Mouse (Mus musculus): ENCODE measurements at regions not wholly inside any gene's neighbourhood (a gene's known extent, or its start where the extent isn't known, plus 50 kb on each side); places are given as distances from the start of the nearest gene placed in this dataset.

GRCm38 (mm10) chr3:101163160-101163990 is 53.3 kb upstream of the Ptgfrn start:
- Histone ChIP-seq H3K9ac (replicated peaks; ENCODE audit: low read length) (0 out of 2 replicates have a peak overlapping the region, but pooled peaks have one; percentile 17), H3K4me3 (ENCODE audit: low read length) (no peak overlapping the region), H3K27ac (no peak overlapping the region), H3K4me2 (ENCODE audit: low read depth, low read length) (0 out of 2 replicates have a peak overlapping the region, but pooled peaks have one; percentile 39), H3K9me3 (ENCODE audit: low read length) (no peaks in the 10 kb centered on the region), H3K4me1 (ENCODE audit: insufficient read depth, low read length) (peaks cover 14% of the 10 kb centered on the region; the same call in 1 of the 2 replicates), H3K27me3 (ENCODE audit: insufficient read depth, low read length) (no peaks in the 10 kb centered on the region), H3K36me3 (ENCODE audit: insufficient read depth, low read length) (no peaks in the 10 kb centered on the region)
- 43% methylated on average over 16 of the region's 16 CpGs for WGBS
- DNase-seq (ENCODE audit: low spot score) (peak; percentile 58), ATAC-seq (peak; percentile 47)
- TF ChIP-seq CTCF (IDR thresholded peaks at IDR 0.05; ENCODE audit: low read depth) = peak; percentile 42

DNA sequence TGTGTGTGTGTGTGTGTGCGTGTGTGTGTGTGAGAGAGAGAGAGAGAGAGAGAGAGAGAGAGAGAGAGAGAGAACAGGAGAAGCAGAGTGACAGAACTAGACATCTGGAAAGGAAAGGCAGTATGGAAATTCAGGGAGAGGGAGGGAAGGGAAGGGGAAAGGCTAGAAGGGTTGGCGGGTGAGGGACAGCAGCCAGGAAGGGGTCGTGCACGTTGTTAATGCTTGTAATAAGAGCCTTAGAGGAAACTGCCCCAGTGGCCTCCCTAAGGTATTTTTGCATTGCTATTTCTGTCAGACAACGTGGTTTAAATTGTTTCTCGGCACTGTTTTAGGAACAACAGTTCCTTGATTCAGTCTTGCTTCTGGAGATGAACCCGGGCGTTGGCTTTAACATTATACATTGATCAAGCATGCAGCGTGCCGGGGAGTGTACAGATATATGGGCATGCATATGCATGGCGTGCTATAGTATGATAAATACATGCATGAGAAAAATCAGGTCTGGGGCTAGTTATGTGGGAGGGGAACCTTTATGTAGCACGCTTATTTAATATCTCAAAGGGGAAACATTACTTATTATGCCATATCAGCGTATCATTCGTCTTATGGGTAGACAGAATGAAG is 52.6 kb upstream of the Ptgfrn start:
- H3K9me3 ChIP-seq (ENCODE audit: low read length) = no peaks in the 10 kb centered on the region
- no peaks in the 10 kb centered on the region for H3K27me3 ChIP-seq (ENCODE audit: insufficient read depth, low read length)
- peak; percentile 33 for DNase-seq (ENCODE audit: low spot score)
- TF ChIP-seq CTCF (IDR thresholded peaks at IDR 0.05; ENCODE audit: low read depth) = no peak
- H3K4me2 ChIP-seq (ENCODE audit: low read depth, low read length) = peak overlapping the region; percentile 39
- peak overlapping the region; percentile 49; the same call in 1 of the 2 replicates for H3K27ac ChIP-seq
- H3K4me3 ChIP-seq (ENCODE audit: low read length) = no peak overlapping the region
- no peaks in the 10 kb centered on the region for H3K36me3 ChIP-seq (ENCODE audit: insufficient read depth, low read length)
- ATAC-seq = peak; percentile 12; the same call in 1 of the 2 replicates
- WGBS = 31% methylated on average over 14 of the region's 14 CpGs
- 0 out of 2 replicates have a peak overlapping the region, but pooled peaks have one; percentile 17 for H3K9ac ChIP-seq (replicated peaks; ENCODE audit: low read length)
- H3K4me1 ChIP-seq (ENCODE audit: insufficient read depth, low read length) = peaks cover 14% of the 10 kb centered on the region; the same call in 1 of the 2 replicates

DNA sequence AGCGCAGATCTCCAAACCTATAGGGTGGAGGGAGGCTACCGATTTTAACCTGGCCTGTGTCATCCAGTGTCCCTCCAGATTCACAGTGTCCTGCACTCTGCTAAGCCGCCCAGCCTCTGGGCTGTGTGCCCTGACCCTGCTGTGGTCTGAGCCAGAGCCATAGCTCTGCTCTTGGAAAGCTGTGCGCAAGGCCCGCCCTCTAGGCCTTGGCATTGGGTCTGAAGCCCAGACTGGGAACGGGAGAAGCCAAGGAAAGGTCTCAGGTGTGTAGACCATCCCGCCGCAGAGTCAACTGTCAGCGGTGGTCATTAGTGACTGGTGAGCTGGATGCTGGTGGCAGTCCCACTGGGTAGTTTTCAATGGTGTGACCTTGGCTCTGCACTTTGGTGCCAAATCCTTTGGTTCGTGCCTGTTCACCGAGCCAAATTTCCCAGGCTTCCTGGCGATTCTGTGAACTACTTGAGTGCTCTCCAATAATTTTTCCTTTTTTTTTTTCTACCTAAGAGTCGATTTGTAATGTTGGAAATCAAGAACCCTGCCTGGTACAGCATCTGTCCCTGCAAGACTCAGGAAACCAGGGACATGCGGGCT is 52.0 kb upstream of the Ptgfrn start:
- Histone ChIP-seq H3K36me3 (ENCODE audit: insufficient read depth, low read length) (no peaks in the 10 kb centered on the region), H3K27me3 (ENCODE audit: insufficient read depth, low read length) (no peaks in the 10 kb centered on the region), H3K9me3 (ENCODE audit: low read length) (no peaks in the 10 kb centered on the region), H3K4me3 (ENCODE audit: low read length) (no peak overlapping the region), H3K4me2 (ENCODE audit: low read depth, low read length) (peak overlapping the region; percentile 39), H3K9ac (replicated peaks; ENCODE audit: low read length) (0 out of 2 replicates have a peak overlapping the region, but pooled peaks have one; percentile 17), H3K27ac (peak overlapping the region; percentile 49), H3K4me1 (ENCODE audit: insufficient read depth, low read length) (peaks cover 14% of the 10 kb centered on the region; the same call in 1 of the 2 replicates)
- DNase-seq (ENCODE audit: low spot score) (peak; percentile 80), ATAC-seq (peak; percentile 90)
- 25% methylated on average over 14 of the region's 14 CpGs for WGBS
- TF ChIP-seq CTCF (IDR thresholded peaks at IDR 0.05; ENCODE audit: low read depth) = no peak

- Histone ChIP-seq H3K4me2 (ENCODE audit: low read depth, low read length) (peak overlapping the region; percentile 39), H3K4me3 (ENCODE audit: low read length) (no peak overlapping the region), H3K27me3 (ENCODE audit: insufficient read depth, low read length) (no peaks in the 10 kb centered on the region), H3K9ac (replicated peaks; ENCODE audit: low read length) (0 out of 2 replicates have a peak overlapping the region, but pooled peaks have one; percentile 17), H3K9me3 (ENCODE audit: low read length) (no peaks in the 10 kb centered on the region), H3K36me3 (ENCODE audit: insufficient read depth, low read length) (no peaks in the 10 kb centered on the region), H3K27ac (peak overlapping the region; percentile 49), H3K4me1 (ENCODE audit: insufficient read depth, low read length) (peaks cover 14% of the 10 kb centered on the region; the same call in 1 of the 2 replicates)
- TF ChIP-seq CTCF (IDR thresholded peaks at IDR 0.05; ENCODE audit: low read depth) = no peak
- ATAC-seq = peak; percentile 73
- peak; percentile 46 for DNase-seq (ENCODE audit: low spot score)
- WGBS = 17% methylated on average over 11 of the region's 11 CpGs
These were observed 51.4 kb upstream of the Ptgfrn start for GRCm38 (mm10) chr3:101161421-101161940.

Data from hindbrain, postnatal 0 days (tissue).